Mouse (Mus musculus) G1E-ER4 (cell line): Measurements from ENCODE around the gene Itpr2. TPM values are rescaled to one million over a fixed set of nuclear protein-coding genes. Genes with fewer than 3 reads are reported as not detected.

Experiments
- GATA1 ChIP-seq: IDR thresholded peaks from one replicate; pipeline ENCODE4 v1.8.0; 2012; ENCODE audit warnings: low read length, inconsistent platforms
- polyA plus RNA-seq: library from polyadenylated mRNA; stranded (reverse); fragments of >175 nt; gene quantifications from 2 replicates; pipeline ENCODE4 v1.2.3, GENCODE M21; 2012

Itpr2 gene
- polyA plus RNA-seq, 1 experiment, result 1.9 TPM

DNA sequence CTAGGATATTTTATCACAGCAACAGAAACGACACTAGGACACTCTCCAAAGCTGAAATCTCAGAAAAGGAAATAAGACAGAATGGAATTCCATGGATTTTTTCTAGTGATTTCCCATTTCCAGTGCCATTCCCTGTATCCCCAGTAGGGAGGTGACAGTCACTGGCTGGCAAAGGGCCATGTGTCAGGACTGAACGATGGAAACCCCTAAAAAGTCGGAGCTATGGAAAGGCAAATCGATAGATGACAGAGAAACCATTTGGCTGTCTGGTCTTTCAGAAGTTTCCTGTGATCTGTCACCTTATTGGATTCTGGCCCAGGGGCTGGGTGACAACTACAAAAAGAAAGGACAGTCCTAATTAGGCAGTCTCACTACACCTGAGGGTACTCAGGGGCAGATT, 135.8 kb downstream of the Itpr2 start:
- TF ChIP-seq GATA1, result no peak

DNA sequence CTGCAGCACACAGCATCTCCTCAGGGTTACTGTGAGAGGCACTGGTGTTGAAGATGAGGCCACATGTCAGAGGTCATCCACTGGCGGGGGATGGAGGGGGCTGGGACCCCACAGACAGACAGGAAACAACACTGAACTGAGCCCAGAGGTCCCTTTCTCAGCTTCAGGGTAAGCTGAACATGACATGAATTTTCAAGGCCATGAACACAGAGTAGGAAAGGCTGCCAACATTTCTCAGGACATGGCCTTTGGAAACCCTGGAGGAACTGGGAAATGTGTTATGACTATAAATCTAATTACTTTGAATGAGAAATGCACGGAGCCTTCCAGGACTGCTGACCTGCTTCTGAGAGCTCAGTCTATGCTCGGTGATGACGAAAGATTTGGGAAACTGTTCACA, 144.1 kb downstream of the Itpr2 start:
- no peak for TF ChIP-seq GATA1

DNA sequence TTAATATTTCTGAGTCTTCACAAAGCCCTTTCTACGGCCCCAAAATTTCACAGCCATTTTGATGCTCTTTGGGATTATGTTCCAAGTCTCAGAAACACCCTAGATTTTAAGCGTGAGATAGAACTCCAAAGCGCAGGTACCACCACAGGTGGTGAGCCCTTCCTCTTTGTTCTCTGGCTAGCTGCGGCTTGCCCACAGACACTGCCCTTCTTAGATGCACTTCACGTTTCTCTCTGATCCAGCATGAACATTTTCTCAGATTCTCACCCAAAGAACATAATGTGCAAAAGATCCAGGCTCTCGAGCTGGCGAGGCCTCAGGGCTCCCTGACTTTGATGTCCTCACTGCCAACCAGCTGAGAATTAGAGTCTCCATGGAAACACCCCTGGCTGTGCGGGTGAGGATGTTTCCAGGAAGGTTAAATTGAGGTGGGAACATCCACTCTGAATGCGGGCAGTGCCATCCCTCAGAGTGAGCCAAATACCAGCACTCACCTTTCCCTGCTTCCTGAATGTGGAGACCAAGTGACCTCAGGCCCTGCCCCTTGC, 149.7 kb downstream of the Itpr2 start:
- TF ChIP-seq GATA1, result no peak

DNA sequence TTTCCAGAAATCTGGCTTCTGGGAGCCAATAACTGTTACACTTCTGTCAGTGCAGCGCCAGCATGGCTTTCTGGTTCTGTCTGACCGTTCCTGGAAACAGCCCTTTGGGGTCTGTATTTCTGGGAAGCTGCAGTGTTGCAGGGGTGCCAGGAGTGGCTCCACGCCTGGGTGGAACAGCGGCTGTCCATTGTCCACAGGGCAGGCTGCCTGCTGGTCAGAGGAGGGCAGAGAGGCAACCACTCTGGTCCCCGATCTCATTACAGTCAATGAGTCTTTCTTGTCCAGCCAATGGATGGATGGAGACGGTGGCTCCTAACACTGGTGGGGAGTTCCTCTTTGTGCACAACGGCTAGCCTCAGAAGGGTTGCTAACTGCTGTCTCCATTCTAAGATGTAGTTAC, 150.2 kb downstream of the Itpr2 start:
- no peak for TF ChIP-seq GATA1

DNA sequence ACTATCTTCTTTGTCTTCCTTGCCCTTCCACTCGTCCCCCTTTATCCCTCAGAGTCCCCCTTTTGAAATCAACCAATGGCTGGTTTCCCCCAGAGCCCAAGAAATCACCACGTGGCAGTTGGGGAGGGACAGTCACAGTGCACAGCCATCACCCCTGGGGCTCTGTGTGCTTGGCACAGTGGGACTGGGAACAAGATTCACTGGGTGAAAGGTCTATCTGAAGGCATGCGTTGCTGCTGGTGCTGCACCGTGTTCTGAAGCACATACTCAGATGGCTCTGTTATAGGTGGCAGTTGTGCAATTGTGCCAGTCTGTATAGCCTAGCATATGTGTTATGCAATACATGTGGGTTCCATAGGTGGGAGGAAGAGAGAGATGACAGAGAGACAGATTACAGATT, 154.5 kb downstream of the Itpr2 start:
- no peak for TF ChIP-seq GATA1

DNA sequence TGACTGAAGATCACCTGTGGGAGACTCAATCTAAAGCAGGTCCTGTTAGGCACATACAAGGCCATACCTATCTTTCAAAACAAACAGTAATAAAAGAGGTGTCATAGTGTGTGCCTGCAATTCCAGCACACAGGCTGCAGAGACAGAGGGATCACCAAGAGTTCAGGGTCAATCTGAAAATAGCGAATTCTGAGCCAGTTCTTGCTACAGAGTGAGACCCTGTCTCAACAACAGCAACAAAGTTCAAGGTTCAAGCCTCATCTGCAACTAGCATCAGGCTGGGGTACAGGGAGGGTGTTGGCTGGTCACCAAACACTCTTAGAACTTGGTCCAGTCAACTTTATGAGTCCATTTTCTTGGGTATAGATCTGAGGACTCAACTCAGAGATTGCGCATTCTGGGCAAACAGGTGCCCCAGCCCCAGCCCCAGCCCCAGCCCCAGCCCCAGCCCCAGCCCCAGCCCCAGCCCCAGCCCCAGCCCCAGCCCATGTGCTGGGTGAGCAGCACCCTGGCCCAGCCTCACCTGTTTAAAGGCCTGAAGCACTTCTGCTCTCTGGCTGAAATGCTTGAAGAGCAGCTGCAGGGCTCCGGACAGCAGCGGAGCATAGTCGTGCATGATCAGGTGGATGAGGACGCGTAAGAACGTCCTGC, 155.4 kb downstream of the Itpr2 start:
- TF ChIP-seq GATA1, result no peak

DNA sequence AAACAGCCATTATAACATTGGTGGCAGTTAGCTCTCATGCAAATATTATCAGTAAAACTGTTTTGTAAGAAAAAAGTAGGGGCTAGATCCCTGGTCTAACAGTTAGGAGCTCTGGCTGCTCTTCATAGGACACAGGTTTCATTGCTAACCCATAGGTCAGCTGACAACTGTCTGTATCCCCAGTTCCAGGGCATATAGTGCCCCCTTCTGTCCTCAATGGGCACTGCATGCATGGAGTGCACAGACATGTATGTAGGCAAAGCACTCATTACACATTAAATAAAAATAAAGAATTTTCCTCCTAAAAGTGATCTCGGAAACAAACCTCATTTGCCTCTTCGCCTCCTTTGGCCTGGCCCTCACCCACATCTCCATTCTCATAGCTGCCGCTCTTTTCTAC, 157.3 kb downstream of the Itpr2 start:
- TF ChIP-seq GATA1, result no peak

DNA sequence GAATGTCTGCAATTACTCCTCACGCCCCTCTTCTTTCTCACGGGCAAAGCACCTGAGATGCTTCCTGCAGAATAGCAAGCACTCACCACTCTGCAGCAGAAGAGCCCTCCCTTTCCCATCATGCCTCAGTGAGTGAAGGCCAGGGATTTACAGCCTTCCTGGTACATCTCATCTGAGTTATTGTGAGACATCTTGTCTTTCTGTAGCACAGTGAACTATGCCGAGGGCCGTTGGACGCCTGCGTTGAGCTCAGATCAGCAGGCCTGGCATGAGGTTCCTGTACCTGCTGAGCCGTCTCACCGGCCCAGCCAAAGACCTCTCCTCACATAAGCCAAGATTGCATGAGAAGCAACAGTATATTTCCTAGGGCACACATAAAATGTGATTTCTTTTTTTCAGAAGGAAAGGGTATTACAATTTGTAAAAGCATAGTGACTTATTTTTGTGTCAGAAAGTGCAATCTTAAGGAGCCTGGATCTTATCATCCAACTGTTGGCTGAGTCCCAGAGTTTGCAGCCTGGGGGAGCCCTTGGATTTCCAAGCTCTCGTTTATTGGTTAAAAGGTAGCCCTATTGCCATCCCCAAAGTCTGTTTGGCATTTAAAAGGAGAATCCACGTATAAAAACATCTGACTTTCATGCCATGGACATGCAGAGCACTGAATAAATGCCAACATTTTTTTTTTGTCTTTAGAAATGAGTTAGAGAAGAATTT, 158.2 kb downstream of the Itpr2 start:
- TF ChIP-seq GATA1, result no peak

DNA sequence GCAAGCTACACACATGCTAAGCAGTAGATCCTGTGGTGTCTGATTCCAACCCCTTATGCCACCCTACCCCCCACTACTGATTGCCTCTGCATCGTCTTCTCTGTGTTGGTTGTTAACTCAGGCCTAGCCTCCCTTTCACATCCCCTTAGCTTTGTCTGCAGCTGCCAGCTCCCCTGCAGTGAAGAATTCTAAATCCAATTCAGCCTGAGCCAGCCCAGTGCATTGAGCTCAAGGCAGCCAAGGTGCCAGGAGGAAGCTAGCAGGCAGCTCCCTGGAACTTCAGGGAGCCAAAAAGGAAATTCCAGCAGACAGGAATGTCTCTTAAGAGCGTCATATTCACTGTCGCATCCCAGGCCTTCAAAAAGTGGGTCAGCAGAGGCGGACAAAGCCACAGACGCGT, 159.0 kb downstream of the Itpr2 start:
- no peak for TF ChIP-seq GATA1

DNA sequence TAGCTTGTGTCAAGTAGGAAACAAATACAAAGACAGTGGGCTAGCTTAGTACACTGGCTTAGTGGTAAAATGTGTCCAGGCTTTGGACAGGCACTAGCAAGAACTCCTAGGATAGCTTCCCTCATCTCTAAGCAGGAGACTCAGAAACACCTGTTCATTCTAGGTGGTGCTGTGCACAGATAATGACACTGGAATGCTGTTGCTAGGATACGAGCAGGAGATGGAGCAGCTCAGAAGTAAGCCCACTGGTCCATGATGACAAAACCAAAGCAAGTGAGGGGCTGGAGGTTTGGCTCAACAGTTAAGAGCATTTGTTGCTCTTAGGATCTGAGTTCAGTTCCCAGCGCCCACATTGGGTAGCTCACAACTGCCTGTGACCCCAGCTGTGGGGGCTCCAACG, 160.1 kb downstream of the Itpr2 start:
- no peak for TF ChIP-seq GATA1

DNA sequence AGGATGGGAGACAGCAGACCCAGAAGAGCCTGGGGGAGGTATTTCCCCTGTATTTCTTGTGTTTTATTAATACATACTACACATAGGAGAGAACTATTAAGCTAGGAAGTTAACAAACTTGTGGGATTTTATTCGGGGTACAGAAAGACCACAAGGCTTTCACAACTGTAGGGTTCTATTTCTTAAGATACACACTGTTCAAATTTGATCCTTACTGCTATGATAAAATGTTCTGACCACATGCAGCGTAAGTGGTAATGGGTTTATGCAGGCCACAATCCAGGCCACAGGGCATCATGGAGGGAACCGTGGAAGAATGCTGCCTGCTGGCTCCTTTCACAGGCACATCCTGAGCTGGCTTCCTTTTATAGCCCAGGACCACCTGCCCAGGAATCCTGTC, 160.6 kb downstream of the Itpr2 start:
- TF ChIP-seq GATA1, result no peak

DNA sequence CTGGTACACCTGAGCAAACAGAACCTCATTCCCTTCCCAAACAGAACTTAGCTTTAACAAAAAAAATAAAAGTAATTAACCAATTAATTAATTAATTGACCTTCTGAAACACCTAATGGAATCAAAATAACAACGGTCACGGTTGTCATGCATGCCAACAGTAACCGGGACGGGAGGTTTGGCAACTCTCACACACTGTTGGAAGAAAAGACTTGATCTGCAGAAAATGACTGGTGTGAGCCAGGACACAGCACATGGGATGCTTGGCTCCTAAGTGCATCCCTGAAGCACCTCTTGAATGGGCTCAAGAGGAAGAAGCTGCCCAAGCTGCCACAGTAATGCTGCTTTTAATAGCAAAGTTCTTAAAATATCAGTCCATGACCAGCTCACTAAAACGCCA, 161.1 kb downstream of the Itpr2 start:
- no peak for TF ChIP-seq GATA1

DNA sequence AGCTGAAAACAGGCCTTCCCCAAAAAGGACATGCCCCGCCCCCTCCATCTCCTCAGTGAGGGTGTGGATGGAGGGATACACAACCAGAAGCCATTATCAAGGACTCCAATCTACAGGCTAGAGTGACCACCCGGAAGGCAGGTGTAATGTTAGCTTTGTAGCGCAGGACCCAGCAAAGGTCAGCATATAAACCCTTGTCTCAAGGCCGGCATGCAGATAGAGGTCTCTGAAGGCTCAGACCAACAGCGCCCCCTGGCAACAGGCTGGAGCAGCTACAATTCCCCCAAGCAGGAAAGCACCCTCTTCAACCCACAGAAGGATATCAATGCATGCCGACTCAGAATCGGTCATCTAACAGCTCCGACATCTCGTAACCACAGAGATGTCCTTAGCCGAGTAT, 162.2 kb downstream of the Itpr2 start:
- TF ChIP-seq GATA1, result no peak

DNA sequence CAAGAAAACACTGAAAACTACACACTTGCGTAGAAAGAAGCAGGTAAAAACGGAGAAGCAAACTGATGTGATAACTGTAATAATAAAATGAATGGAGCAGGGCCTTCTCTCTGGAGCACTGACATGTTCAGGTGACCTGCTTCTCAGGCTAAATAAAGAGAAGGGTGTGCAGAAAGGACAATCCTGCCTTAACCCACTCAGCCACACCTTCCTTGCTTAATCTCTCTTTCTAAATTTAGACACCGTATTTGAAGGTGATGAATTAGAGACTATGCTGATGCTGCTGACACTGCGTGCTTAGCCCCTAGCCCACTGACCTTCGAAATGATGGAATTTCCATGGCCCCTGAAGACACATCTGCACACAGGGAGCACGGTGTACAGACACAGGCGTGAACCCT, 164.8 kb downstream of the Itpr2 start:
- TF ChIP-seq GATA1, result no peak

DNA sequence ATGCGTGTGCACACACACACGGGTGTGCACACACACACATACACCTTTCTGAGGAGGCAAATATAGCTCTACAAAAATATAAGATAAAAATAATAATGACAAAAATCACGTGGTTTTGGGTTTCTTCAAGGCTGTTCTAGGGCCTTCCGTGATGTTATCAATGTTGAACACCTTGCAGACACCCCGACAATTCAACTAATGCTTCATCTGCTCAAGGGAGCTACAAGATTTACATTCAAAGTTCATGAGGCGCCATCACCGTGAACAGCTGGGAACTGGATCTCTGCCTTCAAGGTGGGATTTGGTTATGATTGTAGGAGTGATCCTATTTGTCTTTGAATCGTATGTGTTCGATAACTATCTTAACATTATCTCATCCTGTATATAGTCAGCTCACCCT, 166.8 kb downstream of the Itpr2 start:
- TF ChIP-seq GATA1, result no peak

DNA sequence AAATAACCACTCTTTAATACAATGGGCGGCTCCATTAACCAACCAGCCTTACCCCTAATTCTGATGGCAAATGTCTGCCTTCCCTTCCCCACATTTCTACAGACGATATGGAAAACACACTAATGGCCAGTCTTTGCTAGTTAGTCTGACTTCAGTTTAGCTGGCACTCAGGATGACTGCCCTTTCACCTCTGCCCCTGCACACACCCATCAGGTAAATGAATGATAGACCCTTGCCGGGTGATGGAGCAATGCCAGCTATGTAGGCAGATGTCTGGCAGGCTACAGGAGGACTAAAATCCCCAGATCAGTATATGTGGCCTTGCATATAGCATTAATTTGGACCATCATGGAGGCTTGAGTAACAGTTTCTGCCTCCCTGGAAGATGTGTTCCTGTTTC, 168.5 kb downstream of the Itpr2 start:
- TF ChIP-seq GATA1, result no peak

DNA sequence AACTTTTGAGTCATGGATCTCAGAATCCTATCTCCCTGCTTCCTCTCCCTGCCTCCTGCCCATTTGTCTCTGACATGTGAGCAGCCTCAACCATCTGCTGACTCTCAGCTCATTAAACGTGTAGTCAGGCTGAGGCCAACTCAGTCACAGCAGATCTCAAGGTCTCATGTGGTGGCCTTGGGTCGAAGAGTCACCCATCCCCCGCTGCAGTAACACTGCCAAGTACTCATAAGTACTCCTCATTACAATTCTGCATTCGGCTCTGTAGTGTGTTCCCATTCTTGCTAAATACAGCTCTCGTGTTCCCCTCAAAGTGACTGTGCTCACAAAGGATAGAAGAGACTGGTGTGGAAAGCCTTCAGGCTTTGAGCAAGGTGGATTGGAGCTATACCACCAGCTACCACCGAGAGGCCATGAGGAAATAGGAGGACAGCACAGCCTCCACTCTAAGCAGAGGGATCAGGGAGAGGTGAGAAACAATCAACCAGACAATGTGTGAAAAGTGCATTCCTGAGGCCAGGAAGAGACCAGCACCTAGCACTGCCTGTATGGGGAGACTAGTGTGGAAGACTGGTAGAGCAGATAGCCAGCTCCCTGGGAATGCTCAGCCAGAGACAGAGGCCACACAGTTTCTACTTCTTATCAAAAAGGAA, 170.9 kb downstream of the Itpr2 start:
- no peak for TF ChIP-seq GATA1
